In genomic region chr14:33162238-33162637, GRCm38 (mm10) we compare ENCODE assay signal across 25 mouse cellular contexts. TPM values are rescaled to one million over a fixed set of nuclear protein-coding genes. Genes with fewer than 3 reads are reported as not detected.
"Had no signal": no experiment of that assay in that cellular context is flagged by ENCODE, and none has a peak within 500 bp of the region (broad histone marks: within the 10 kb centered on the region; RNA-seq: fewer than 3 reads in every experiment).

No protein-coding gene starts in this region.

- DNase-seq: forebrain, postnatal 0 days; gastrocnemius, postnatal 14 days; gastrocnemius, postnatal 36 days; heart, adult 11 months; heart, adult 2 months; kidney, adult 11 months; kidney, adult 2 months; kidney, adult 9 months; kidney, postnatal 14 days; kidney, postnatal 36 days; layer of hippocampus, adult 9-11 months; layer of hippocampus, postnatal 36 days; left cerebral cortex, postnatal 4 days had no signal

- H3K4me2 ChIP-seq: heart, embryonic 12.5 days; hindbrain, embryonic 13.5 days; hindbrain, embryonic 15.5 days; kidney, embryonic 15.5 days; limb, embryonic 13.5 days; limb, embryonic 15.5 days; liver, embryonic 12.5 days had no signal

- H3K4me3 ChIP-seq: heart, adult 2 months; heart, embryonic 12.5 days; hindbrain, embryonic 13.5 days; hindbrain, embryonic 15.5 days; kidney, embryonic 15.5 days; limb, embryonic 13.5 days; limb, embryonic 15.5 days; liver, embryonic 12.5 days had no signal

- ATAC-seq: forebrain, postnatal 0 days; hindbrain, postnatal 0 days; intestine, embryonic 16.5 days; liver, embryonic 12.5 days had no signal

- H3K9me3 ChIP-seq: heart, embryonic 12.5 days; hindbrain, embryonic 13.5 days; hindbrain, embryonic 15.5 days; kidney, embryonic 15.5 days; limb, embryonic 13.5 days; limb, embryonic 15.5 days; liver, embryonic 12.5 days had no signal

- H3K27me3 ChIP-seq: hindbrain, embryonic 13.5 days; hindbrain, embryonic 15.5 days; kidney, embryonic 15.5 days; limb, embryonic 13.5 days; limb, embryonic 15.5 days; liver, embryonic 12.5 days had no signal

- H3K4me1 ChIP-seq: hindbrain, embryonic 13.5 days; hindbrain, embryonic 15.5 days; kidney, embryonic 15.5 days; limb, embryonic 13.5 days; limb, embryonic 15.5 days; liver, embryonic 12.5 days had no signal

- H3K36me3 ChIP-seq: heart, embryonic 12.5 days; hindbrain, embryonic 13.5 days; hindbrain, embryonic 15.5 days; kidney, embryonic 15.5 days; limb, embryonic 13.5 days; limb, embryonic 15.5 days; liver, embryonic 12.5 days had no signal

- H3K27ac ChIP-seq: heart, adult 2 months; hindbrain, embryonic 13.5 days; hindbrain, embryonic 15.5 days; hindbrain, postnatal 0 days; kidney, embryonic 15.5 days; kidney, postnatal 0 days; limb, embryonic 13.5 days; limb, embryonic 15.5 days; liver, embryonic 12.5 days; liver, embryonic 14.5 days had no signal

- H3K9ac ChIP-seq: forebrain, postnatal 0 days; heart, embryonic 12.5 days; hindbrain, embryonic 13.5 days; hindbrain, embryonic 15.5 days; kidney, embryonic 15.5 days; limb, embryonic 13.5 days; limb, embryonic 15.5 days; liver, embryonic 12.5 days; liver, embryonic 14.5 days had no signal

RNA-seq across cellular contexts. Expression of gene Arhgap22, which starts 51.6 kb away (rescaled TPM):
- total RNA-seq: hematopoietic stem cell, adult 5-6 weeks had no signal
